Mouse (Mus musculus): ENCODE measurements at regions not wholly inside any gene's neighbourhood (a gene's known extent, or its start where the extent isn't known, plus 50 kb on each side); places are given as distances from the start of the nearest gene placed in this dataset.

DNA sequence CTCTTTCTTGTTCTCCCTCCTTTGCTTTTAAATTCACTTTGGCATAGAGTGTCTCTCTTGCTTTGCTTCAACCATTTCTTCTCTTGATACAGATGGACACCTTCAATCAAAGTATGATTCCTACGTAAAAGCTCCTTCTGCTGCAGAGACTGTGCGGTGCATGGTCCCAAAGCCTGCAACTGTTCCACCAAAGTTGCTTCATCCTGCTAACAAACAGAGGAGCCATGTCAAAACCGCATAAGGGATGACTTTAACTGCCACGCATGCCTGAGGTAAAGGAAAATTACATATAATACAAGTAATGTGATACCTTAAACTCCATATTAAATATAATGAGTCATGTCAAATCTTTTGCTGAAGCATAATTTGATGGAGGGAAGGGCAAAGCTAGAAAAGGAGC, 200.1 kb upstream of the Klf7 start:
- no peak for TF ChIP-seq CTCF (IDR thresholded peaks at IDR 0.05; ENCODE audit: borderline replicate concordance, extremely low read depth, insufficient read depth, insufficient read length)
- no peak for TF ChIP-seq POLR2A (IDR thresholded peaks at IDR 0.05; ENCODE audit: borderline replicate concordance, extremely low read depth, insufficient read depth, insufficient read length, poor library complexity, severe bottlenecking)
